Mouse (Mus musculus): ENCODE data around the gene Ssh1. TPM values are rescaled to one million over a fixed set of nuclear protein-coding genes. Genes with fewer than 3 reads are reported as not detected.

Gene Ssh1
- polyA plus RNA-seq, 1 experiment: 7.4 TPM

DNA sequence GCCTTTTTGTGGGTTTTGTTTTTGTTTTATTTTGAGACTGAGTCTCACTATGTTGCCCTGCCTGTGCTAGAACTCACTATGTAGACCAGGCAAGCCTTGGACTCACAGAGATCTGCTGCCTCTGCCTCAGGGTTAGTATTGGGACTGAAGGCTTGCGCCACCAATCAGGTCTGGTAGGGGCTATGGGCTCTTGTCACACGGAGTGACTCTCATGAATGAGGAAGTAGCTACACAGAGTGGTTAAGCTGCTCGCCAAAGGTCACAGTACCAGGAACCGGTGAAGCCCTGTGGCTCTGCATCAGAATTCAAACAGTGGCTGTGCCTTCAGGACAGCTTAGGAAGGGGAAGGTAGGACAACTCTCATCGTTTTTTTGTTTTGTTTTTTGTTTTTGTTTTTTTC, 5.7 kb upstream of the Ssh1 start:
- 21% methylated on average over 5 of the region's 5 CpGs for WGBS
- DNase-seq (ENCODE audit: low read depth, low spot score): no peak

DNA sequence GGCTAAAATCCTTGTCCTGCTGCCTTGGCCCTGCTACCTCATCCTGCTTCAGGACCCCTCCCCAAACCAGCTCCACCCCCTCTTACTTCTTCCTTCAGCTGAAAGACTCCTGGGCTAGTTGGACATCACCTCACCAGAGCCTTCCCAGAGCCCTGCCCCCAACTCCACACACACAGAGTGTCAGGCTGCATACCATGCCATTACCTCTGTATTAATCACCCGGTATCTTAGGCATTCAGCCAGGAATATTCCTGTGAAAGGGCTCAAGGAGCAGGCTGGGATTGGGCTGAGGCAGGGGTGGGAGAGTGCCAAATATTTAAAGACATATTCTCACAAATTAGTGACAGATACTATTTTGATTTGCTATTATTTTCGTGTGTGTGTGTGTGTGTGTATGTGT, 2.8 kb upstream of the Ssh1 start:
- WGBS: 57% methylated on average over 2 of the region's 2 CpGs
- no peak for DNase-seq (ENCODE audit: low read depth, low spot score)

DNA sequence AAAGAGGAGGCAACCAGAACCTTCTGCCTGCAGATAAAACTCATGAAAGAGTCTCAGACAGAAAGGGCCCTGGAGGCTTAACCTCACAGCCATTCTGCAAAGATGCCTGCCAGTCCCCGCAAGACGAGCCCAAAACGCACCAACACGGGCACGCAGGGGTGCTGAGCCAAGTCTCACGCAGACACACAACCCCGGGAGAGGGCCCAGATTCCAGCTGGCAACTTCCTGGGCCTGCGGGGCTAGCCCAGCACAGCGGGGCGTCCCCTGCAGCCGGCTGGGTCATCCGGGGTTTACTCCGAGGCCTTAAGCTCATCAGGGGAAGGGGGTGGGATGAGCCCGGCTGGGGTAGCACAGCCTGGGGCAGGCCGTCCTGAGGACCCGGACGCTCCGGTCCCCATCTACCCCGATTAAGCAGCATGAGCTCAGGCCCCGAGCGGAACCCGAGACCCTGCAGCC, 635 bp downstream of the Ssh1 start:
- under 1% methylated on average over 22 of the region's 22 CpGs for WGBS
- no peak for DNase-seq (ENCODE audit: low read depth, low spot score)

DNA sequence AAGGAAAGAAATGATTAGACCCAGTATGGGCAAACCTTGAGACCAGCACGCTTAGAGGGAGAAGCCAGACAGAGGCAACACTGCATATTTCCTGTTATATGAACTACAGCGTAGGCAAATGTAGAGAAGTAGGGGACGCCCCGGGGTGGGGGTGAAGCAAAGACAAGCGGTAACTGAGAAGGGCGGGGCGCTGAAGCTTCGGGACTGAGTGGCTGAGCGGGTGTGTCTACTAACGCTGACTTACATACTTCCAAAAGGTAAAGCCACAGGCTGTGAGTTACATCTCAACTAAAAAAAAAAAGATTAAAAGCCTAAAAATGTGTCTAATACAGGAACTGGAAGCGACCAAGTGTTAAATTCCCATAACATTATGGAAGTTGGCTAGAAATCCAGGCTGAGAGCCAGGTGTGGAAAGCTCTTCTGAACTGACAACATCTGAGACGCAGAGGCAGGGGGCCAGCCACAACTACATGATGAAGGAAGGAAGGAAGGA, 1.3 kb downstream of the Ssh1 start:
- no peak for DNase-seq (ENCODE audit: low read depth, low spot score)
- 3% methylated on average over 12 of the region's 12 CpGs for WGBS

DNA sequence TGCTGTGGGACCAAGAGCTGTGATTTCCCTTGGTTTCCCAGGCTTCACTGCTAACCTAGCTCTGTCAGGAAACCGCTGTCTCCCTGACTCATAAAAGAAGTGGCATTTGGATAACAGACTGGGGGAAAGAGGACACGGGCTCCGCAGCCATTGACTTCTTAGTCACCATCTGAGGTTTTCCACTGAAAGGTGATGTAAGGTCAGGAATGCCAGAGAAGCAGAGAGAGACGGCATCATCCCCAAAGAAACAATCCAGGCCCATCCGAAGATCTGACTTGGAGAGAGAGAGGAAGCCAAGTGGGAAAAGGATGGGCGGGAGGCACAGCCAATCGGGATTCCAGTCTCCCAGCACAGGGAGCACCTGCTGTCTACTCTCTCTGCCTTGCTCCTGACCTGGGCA, 2.6 kb downstream of the Ssh1 start:
- WGBS: 67% methylated on average over 7 of the region's 7 CpGs
- DNase-seq (ENCODE audit: low read depth, low spot score): no peak

DNA sequence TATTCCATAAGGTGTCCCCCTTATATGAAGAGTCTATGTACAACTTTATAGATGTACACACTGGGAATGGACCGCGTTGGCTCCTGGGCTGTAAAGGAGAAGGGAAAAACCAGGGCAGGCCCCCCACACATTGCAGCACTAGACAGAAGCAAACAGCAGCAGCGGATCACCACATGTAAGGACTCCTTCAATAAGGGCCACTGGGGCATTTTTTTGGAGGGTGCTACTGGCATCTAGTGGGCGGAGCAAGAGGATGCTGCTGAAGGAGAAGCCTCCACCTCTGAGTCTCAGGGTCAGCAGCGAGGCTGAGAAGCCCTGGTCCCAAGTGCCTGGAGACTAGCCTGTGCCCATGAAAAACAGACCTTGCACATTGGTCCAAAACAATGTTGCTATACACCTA, 3.1 kb downstream of the Ssh1 start:
- 90% methylated on average over 5 of the region's 5 CpGs for WGBS
- no peak for DNase-seq (ENCODE audit: low read depth, low spot score)

DNA sequence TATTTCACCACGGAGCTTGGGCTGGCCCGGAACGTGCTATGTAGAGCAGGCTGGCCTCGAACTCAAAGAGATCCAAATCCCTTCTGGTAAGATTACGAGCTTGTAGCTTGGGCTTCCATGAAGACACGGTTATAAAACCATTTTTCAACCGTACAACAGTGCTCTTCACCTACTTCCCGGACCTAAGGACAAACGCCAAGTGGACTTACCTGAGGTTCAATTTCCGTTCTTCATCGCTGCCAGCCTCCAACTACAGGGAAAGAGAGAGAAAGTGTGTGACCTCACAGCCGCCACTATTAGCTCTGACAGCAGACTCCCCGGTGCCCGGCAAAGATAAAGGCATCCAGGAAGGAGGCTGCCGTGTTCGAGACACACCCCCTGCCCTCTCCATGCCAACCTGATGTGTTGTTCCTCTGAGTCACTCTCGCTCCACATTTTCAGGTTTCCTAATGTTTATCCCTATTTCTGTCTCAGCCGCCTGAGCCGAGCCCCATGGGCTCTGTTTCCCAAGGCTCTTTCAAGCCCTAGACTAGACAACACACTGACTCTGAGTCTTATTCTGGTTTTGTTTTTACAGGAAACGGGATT, 4.2 kb downstream of the Ssh1 start:
- no peak for DNase-seq (ENCODE audit: low read depth, low spot score)
- WGBS: 64% methylated on average over 20 of the region's 20 CpGs

DNA sequence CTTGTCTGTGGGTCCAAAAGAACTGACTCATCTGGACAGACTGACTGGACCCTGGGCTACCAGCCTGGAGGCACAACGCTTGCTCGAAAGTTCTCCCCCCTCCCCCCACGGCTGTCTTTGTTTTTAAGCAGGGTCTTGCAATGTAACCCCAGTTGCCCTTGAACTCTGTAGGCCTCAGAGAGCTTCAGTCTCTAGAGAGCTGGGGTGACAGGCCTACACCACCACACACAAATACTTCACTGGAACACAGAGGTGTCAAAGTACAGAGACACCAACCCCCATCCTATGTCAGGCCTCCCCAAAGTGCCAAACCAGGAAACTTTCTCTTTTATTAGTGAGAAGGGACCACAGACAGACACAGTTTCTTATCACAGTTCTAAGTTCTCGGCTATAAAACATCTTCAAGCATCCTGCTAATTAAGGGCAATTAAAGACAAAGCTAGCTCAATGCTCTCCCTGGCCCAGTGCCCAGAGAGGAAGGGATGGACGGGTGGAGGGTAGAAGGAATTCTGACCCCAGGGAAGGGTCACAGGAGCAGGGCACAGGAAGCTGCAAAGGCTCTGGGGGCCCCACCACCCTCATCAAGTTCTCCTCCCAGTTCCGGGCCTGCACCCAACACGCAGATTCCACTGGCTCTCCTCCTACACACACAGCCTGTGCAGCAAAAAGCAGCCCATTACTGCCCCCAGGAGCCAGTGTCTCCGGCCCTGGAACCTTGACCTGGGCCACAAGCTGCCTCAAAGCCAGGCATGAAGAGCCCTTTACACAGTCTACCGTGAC, 7.3 kb downstream of the Ssh1 start:
- 20% methylated on average over 9 of the region's 9 CpGs for WGBS
- DNase-seq (ENCODE audit: low read depth, low spot score): no peak

DNA sequence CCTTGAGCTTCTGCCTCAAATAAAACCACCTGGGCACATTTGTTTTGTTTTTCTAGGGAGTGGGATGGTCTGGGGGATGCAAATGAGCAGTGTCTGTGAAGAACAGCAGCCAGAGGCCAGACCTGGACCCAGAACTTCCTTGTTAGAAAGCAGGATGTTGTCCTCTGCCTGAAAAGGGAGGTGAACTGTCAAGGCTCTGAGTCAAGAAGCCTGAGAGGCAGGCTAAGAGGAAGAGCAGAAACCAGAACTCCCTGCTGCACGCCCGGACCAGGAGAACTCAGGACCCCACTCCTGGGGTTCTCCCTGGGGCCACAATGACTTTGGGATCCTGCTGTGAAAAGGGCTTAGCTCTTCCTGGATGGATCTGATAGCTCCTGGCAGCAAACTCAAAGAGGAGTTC, 8.0 kb downstream of the Ssh1 start:
- WGBS: 47% methylated on average over 2 of the region's 2 CpGs
- no peak for DNase-seq (ENCODE audit: low read depth, low spot score)

DNA sequence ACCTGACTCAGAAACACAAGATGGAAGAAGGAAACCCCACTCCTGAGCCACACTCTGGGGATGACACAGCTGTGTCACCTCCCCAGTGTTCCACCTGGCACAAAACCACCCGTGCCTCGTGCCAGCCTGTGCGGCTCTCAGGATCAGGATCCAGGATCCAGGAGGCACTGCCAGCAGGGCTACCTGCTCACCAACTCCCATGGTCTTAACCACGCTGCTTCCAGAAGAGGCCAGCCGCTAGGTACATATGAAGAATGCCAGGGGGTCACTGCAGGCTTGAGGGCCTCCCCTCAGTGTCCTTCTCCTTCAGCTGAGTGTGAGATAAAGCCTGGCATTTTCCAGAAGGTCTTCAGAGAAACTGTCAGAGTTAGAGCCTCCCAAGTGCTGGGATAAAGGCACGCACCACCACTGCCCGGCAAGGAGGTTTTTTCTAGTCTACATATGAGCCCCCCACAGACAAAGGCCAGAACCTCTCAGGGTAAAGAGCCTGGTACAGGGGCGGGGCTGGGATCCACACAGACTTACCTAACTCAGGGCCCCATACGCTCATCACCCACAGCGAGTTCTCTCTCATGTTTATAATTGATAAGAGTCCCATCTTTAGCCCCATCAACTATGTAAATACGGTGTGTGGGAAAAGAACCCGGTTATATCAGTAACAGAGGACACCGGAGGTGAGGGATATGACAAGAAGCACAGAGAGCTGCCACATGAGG, 9.5 kb downstream of the Ssh1 start:
- WGBS: 81% methylated on average over 13 of the region's 13 CpGs
- DNase-seq (ENCODE audit: low read depth, low spot score): no peak

DNA sequence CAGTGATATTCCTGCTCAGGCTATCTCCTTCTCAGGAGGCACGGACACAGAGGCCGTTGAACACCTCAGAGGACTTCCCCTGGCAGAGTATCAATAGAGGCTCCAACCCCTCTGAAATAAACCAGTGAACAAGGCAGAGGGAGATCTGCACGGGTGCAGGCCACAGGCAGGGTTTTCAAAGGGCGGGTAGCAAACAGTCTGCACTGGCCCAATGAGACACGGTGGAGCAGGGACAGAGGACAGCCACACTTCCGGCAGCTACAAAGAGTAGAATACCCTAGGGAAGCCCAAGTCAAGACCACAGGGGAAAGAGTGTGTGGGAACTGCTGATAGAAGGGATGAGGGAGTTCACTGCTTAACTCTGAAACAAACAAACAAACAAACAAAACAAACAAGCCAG, 10.2 kb downstream of the Ssh1 start:
- 70% methylated on average over 6 of the region's 6 CpGs for WGBS
- no peak for DNase-seq (ENCODE audit: low read depth, low spot score)

DNA sequence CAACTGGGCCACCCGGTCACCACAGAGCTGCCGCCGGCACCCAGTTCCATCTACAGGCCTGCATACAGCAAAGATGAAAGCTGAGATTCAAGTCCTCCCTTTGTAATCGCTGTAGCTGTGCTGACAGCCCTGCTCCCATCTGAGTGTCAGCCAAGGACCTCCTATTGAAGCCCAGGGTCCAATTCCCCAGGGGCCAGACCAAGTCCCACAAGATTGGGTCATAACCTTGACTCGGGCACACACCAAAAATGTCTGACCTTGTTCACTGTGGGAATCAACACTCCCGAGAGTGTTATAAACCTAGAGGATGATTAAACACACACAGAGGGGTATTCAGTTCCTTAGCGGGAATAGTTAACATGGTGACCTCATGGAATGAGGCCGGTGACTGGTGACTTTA, 11.9 kb downstream of the Ssh1 start:
- WGBS: 67% methylated on average over 8 of the region's 8 CpGs
- DNase-seq (ENCODE audit: low read depth, low spot score): no peak

DNA sequence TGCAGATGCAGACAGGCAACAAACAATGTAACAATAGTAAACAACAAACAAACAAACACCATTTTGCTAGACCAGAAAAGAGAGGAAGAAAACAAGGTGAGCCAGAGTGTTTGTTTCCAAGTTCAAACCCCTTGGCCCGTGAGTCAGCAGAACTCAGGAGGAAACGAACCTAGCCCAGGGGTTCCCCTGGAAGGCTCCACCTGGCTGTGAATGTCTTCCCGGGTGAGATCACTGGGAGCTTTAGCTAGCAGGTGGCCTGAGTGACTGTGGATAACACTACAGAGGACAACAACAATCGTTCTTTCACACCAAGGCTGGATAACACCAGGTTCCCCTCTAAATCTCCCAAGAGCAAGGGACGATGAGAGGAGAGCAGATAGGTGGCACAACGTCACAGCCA, 12.5 kb downstream of the Ssh1 start:
- no peak for DNase-seq (ENCODE audit: low read depth, low spot score)
- WGBS: 52% methylated on average over 6 of the region's 6 CpGs

DNA sequence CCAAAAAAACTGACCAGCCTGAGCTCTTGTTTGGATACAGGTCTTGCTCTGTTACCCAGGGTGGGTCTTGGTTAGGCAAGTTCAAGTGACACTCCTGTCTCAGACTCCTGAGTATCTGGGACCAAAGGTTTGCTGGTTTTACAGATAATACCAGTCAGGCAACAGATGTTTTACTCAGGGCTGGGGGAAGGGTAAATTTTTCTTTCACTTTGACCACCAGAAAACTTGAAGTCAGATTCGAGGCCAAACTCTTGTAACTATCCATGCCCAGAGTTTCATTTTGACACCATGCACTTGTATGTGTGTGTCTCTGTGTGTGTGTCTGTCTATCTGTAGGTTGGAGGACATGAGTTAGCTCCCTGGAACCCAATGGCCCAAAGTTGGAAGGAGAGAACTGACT, 13.2 kb downstream of the Ssh1 start:
- WGBS: 42% methylated on average over 1 of the region's 1 CpGs
- DNase-seq (ENCODE audit: low read depth, low spot score): no peak

DNA sequence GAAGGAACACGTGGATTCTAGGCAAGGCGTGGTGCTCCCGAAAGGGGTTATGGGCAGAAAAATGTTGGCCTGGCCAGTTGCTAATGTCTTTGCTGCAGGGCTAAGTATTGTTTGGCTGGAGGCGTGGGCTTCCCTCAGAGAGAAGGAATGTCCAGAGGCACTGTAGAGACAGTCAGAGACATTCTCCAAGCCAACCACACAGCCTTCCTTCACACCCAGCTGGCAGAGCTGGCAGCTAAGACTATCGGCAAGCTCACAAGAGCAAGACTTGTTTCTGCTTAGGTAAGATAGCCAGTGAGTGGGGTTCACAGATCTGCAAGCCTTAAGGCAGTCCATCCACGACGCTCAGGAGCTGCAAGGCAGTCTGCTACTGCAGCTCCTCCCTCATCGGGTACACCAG, 16.4 kb downstream of the Ssh1 start:
- DNase-seq (ENCODE audit: low read depth, low spot score): no peak
- 71% methylated on average over 8 of the region's 8 CpGs for WGBS

DNA sequence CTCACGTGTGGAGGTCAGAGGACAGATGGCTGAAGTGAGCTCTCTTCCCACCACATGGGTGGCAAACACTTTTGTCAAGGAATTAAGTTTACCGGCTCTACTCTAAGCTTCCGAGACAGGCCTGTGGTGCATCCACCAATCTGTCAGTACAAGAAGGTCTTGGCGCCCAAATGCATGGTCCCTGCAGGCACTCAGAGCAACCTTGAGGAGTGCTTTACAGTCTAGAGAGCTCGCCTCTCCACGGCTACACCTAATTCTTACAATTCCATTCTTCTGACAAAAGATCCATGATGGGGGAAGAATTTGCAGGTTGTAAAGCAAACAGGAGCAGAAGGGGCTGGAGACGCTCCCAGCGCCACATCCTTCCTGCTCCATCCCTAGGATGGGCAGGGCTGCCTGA, 17.1 kb downstream of the Ssh1 start:
- no peak for DNase-seq (ENCODE audit: low read depth, low spot score)
- 85% methylated on average over 8 of the region's 8 CpGs for WGBS

DNA sequence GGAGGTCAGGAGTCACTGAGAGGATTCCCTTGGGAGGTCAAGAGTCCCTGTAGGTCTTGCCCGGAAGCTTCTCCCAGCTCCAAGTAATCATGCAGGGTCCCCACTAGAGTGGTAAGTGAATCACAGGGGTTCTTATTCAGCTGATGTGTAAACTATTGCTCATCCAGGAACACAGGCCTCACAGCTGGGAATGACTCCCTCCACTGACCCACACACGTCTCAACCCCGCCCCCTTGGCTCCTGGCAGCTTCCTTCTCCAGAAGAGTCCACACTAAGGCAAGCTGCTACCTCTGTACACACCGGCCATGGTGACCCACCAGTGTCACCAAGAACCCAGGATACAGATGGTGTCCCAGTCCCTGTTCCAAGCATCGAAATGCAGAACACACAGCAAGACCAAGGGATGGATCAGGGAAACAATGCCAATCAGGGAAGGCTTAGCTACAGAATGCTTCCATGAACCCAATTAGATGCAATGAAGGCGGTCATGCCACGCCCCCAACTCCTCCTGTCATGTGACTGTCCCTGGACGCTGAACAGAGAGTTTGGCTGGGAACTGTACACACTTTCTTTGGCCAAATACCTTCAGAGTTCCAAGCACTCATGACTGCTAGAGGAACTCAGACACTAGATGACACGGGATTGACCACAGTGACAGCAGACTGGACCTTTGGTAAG, 18.0 kb downstream of the Ssh1 start:
- WGBS: 31% methylated on average over 9 of the region's 9 CpGs
- DNase-seq (ENCODE audit: low read depth, low spot score): no peak

DNA sequence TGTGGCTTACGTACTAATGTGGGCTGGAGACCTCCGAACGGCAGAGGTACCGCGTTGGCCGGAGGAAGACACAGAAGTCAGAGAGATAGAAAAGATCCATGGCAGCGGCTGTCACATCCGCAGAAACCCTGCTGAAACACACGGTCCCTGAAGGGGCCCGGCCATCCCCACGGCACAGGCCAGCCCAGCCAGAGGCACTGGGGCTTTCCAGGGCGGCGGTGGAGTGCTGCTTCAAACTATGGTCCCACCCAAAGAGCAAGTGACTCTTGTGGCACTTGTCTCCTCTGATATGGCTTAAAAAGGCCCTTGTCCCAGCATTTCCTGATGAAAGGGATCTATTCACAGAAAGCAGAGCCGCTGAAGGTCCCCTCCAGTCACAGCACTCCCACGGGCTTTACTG, 19.1 kb downstream of the Ssh1 start:
- WGBS: 79% methylated on average over 15 of the region's 15 CpGs
- DNase-seq (ENCODE audit: low read depth, low spot score): no peak

DNA sequence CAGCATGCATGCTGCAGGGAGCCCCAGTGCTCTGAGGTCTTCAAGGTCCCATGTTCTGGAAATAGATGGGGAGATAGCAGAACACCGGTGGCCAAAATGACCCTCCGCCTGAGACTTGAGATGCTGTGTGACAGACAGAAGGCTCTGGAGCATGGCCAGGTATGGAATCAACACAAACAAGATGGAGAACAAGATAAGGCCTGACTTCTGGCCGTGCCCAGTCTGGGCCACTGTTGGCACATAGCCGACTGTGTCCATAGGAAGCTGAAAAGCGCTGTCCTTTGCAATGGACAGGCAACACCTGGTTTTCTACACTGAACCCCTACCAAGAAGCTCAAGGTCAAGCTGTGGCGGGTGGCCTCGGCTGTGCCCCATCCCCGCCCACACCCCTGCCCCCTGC, 19.9 kb downstream of the Ssh1 start:
- no peak for DNase-seq (ENCODE audit: low read depth, low spot score)
- WGBS: 72% methylated on average over 8 of the region's 8 CpGs
